Mouse (Mus musculus) liver, embryonic 14.5 days (tissue): ENCODE measurements at regions not wholly inside any gene's neighbourhood (a gene's known extent, or its start where the extent isn't known, plus 50 kb on each side); places are given as distances from the start of the nearest gene placed in this dataset.

Source experiments
- CTCF ChIP-seq: IDR thresholded peaks from 2 replicates; pipeline ENCODE4 v1.5.1; 2016; ENCODE audit warnings: antibody characterized with exemption, low read depth, control low read depth
- EP300 ChIP-seq: IDR thresholded peaks from 2 replicates; pipeline ENCODE4 v1.6.1; 2016; ENCODE audit warnings: antibody characterized with exemption, low read depth

DNA sequence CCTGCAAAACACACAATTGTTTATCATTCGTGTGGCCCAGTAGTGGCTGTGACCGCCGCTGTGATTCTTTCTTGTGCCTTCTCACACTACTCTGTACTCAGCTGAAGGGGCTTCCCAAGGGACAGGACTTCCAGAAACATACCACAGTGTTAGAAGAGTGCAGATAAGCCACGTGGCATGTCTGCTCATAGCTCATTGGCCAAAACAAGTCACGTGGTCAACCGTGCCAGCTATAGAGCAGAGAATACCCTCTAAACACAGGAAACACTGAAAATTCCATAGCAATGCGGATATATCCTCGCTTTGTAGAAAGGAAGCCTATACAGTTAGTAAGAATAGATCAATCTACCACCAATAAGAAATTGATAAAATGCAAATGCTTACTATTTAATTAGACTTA, 63.0 kb upstream of the Dab2 start:
- TF ChIP-seq CTCF, result no peak
- no peak for TF ChIP-seq EP300
